Mouse (Mus musculus) hindbrain, embryonic 16.5 days (tissue): Measurements from ENCODE around the gene Pla2g4b. TPM values are rescaled to one million over a fixed set of nuclear protein-coding genes. Genes with fewer than 3 reads are reported as not detected.

Source experiments
- ATAC-seq: fragments of 200-750 bp; cut with Nextera tagmentation; 2 replicates; pipeline ENCODE4 v1.8.0; 2017; ENCODE audit warnings: moderate TSS enrichment, moderate library complexity
- H3K27ac ChIP-seq: fragments of 300-500 bp; sonication (generic); 2 replicates; pipeline ENCODE4 v1.5.1; 2014; ENCODE audit warnings: low read depth, mild to moderate bottlenecking, control low read depth, low read length, moderate library complexity
- H3K27me3 ChIP-seq: fragments of 300-500 bp; sonication (generic); replicated peaks from 2 replicates; pipeline ENCODE4 v1.6.1; 2014; ENCODE audit warnings: low read length; ENCODE audit not compliant: control insufficient read depth, insufficient read depth
- H3K36me3 ChIP-seq: fragments of 300-500 bp; sonication (generic); 2 replicates; pipeline ENCODE4 v1.6.1; 2014; ENCODE audit warnings: mild to moderate bottlenecking, low read length, moderate library complexity, mixed read lengths; ENCODE audit not compliant: control insufficient read depth, insufficient read depth
- H3K4me1 ChIP-seq: fragments of 300-500 bp; sonication (generic); 2 replicates; pipeline ENCODE4 v1.6.1; 2014; ENCODE audit warnings: low read depth, low read length; ENCODE audit not compliant: control insufficient read depth, insufficient read depth
- H3K4me2 ChIP-seq: fragments of 300-500 bp; sonication (generic); 2 replicates; pipeline ENCODE4 v1.6.1; 2014; ENCODE audit warnings: mild to moderate bottlenecking, low read length, control low read depth, moderate library complexity
- H3K4me3 ChIP-seq: fragments of 300-500 bp; sonication (generic); 2 replicates; pipeline ENCODE4 v1.5.1; 2014; ENCODE audit warnings: mild to moderate bottlenecking, low read length, control low read depth, moderate library complexity
- H3K9ac ChIP-seq: fragments of 300-500 bp; sonication (generic); 2 replicates; pipeline ENCODE4 v1.6.1; 2014; ENCODE audit warnings: low read depth, mild to moderate bottlenecking, control low read depth, low read length, moderate library complexity
- H3K9me3 ChIP-seq: fragments of 300-500 bp; sonication (generic); 2 replicates; pipeline ENCODE4 v1.6.1; 2014; ENCODE audit warnings: mild to moderate bottlenecking, low read length, moderate library complexity; ENCODE audit not compliant: control insufficient read depth
- WGBS: fragments of 180-500 bp; shearing (Covaris S2); extraction: QIAGEN DNeasy Blood & Tissue Kit; methylation state at CpG from one replicate; pipeline ENCODE4 v1.1.7; 2014; 5-methylcytosine and 5-hydroxymethylcytosine counted together
- polyA plus RNA-seq: library from polyadenylated mRNA; unstranded; fragments of >200 nt; fragmentation: Nextera tagmentation; extraction: Ambion mirVana; gene quantifications from 2 replicates; pipeline ENCODE4 v1.2.1, GENCODE M21; 2015

The Pla2g4b gene
- polyA plus RNA-seq, 1 experiment from 2014 or later: 1.9 TPM

GRCm38 (mm10) chr2:120051405-120051804 lies 18.2 kb downstream of the Pla2g4b start:
- H3K4me1 ChIP-seq: no peaks in the 10 kb centered on the region
- no peak overlapping the region for H3K4me3 ChIP-seq
- H3K9ac ChIP-seq: no peak overlapping the region
- no peaks in the 10 kb centered on the region for H3K9me3 ChIP-seq
- H3K36me3 ChIP-seq: no peaks in the 10 kb centered on the region
- 61% methylated on average over 6 of the region's 6 CpGs for WGBS
- no peak overlapping the region for H3K4me2 ChIP-seq
- no peaks in the 10 kb centered on the region for H3K27me3 ChIP-seq
- H3K27ac ChIP-seq: no peak overlapping the region
- 0 out of 2 replicates have a peak, but pooled peaks have one; percentile 30 for ATAC-seq

- H3K27ac ChIP-seq: no peak overlapping the region
- no peaks in the 10 kb centered on the region for H3K9me3 ChIP-seq
- WGBS: 90% methylated on average over 12 of the region's 12 CpGs
- no peaks in the 10 kb centered on the region for H3K36me3 ChIP-seq
- no peak overlapping the region for H3K4me2 ChIP-seq
- no peaks in the 10 kb centered on the region for H3K27me3 ChIP-seq
- no peak for ATAC-seq
- no peak overlapping the region for H3K4me3 ChIP-seq
- no peaks in the 10 kb centered on the region for H3K4me1 ChIP-seq
- H3K9ac ChIP-seq: no peak overlapping the region
Measured at GRCm38 (mm10) chr2:120054771-120055552, 21.7 kb downstream of the Pla2g4b start.

GRCm38 (mm10) chr2:120055923-120056322 lies 22.7 kb downstream of the Pla2g4b start:
- no peaks in the 10 kb centered on the region for H3K9me3 ChIP-seq
- H3K4me3 ChIP-seq: no peak overlapping the region
- no peaks in the 10 kb centered on the region for H3K27me3 ChIP-seq
- H3K36me3 ChIP-seq: no peaks in the 10 kb centered on the region
- H3K27ac ChIP-seq: no peak overlapping the region
- H3K9ac ChIP-seq: no peak overlapping the region
- H3K4me2 ChIP-seq: no peak overlapping the region
- ATAC-seq: no peak
- no peaks in the 10 kb centered on the region for H3K4me1 ChIP-seq
- WGBS: 72% methylated on average over 10 of the region's 10 CpGs

- Histone ChIP-seq H3K36me3 (no peaks in the 10 kb centered on the region), H3K27me3 (no peaks in the 10 kb centered on the region), H3K27ac (no peak overlapping the region), H3K9me3 (no peaks in the 10 kb centered on the region), H3K4me2 (no peak overlapping the region), H3K9ac (no peak overlapping the region), H3K4me1 (no peaks in the 10 kb centered on the region), H3K4me3 (no peak overlapping the region)
- ATAC-seq: no peak
- WGBS: 88% methylated on average over 4 of the region's 4 CpGs
Measured at GRCm38 (mm10) chr2:120058818-120059217, 25.6 kb downstream of the Pla2g4b start.

GRCm38 (mm10) chr2:120059466-120059865 lies 26.2 kb downstream of the Pla2g4b start:
- Histone ChIP-seq H3K9me3 (no peaks in the 10 kb centered on the region), H3K36me3 (no peaks in the 10 kb centered on the region), H3K4me1 (no peaks in the 10 kb centered on the region), H3K27ac (no peak overlapping the region), H3K27me3 (no peaks in the 10 kb centered on the region), H3K4me3 (no peak overlapping the region), H3K9ac (no peak overlapping the region), H3K4me2 (no peak overlapping the region)
- ATAC-seq: no peak
- 82% methylated on average over 3 of the region's 3 CpGs for WGBS

GRCm38 (mm10) chr2:120060190-120060589 lies 27.0 kb downstream of the Pla2g4b start:
- Histone ChIP-seq H3K4me3 (no peak overlapping the region), H3K4me1 (no peaks in the 10 kb centered on the region), H3K4me2 (no peak overlapping the region), H3K9ac (no peak overlapping the region), H3K36me3 (no peaks in the 10 kb centered on the region), H3K9me3 (no peaks in the 10 kb centered on the region), H3K27ac (no peak overlapping the region), H3K27me3 (no peaks in the 10 kb centered on the region)
- ATAC-seq: no peak
- WGBS: 63% methylated on average over 6 of the region's 6 CpGs

- 76% methylated on average over 9 of the region's 9 CpGs for WGBS
- Histone ChIP-seq H3K27me3 (no peaks in the 10 kb centered on the region), H3K27ac (no peak overlapping the region), H3K4me3 (no peak overlapping the region), H3K9me3 (no peaks in the 10 kb centered on the region), H3K36me3 (no peaks in the 10 kb centered on the region), H3K4me1 (no peaks in the 10 kb centered on the region), H3K4me2 (no peak overlapping the region), H3K9ac (no peak overlapping the region)
- no peak for ATAC-seq
Measured at GRCm38 (mm10) chr2:120060651-120061050, 27.4 kb downstream of the Pla2g4b start.

GRCm38 (mm10) chr2:120062248-120062647 lies 29.0 kb downstream of the Pla2g4b start:
- H3K4me1 ChIP-seq: no peaks in the 10 kb centered on the region
- no peak overlapping the region for H3K9ac ChIP-seq
- ATAC-seq: no peak
- no peaks in the 10 kb centered on the region for H3K27me3 ChIP-seq
- no peaks in the 10 kb centered on the region for H3K9me3 ChIP-seq
- WGBS: 80% methylated on average over 8 of the region's 8 CpGs
- no peak overlapping the region for H3K27ac ChIP-seq
- no peak overlapping the region for H3K4me2 ChIP-seq
- H3K4me3 ChIP-seq: no peak overlapping the region
- no peaks in the 10 kb centered on the region for H3K36me3 ChIP-seq

- 87% methylated on average over 6 of the region's 6 CpGs for WGBS
- ATAC-seq: no peak
- Histone ChIP-seq H3K36me3 (no peaks in the 10 kb centered on the region), H3K4me3 (no peak overlapping the region), H3K27ac (no peak overlapping the region), H3K4me2 (no peak overlapping the region), H3K4me1 (no peaks in the 10 kb centered on the region; the same call in 1 of the 2 replicates), H3K9ac (no peak overlapping the region), H3K9me3 (no peaks in the 10 kb centered on the region), H3K27me3 (no peaks in the 10 kb centered on the region)
Measured at GRCm38 (mm10) chr2:120064639-120065038, 31.4 kb downstream of the Pla2g4b start.
